Mouse (Mus musculus): Measurements from ENCODE around the gene Tenm3. TPM values are rescaled to one million over a fixed set of nuclear protein-coding genes. Genes with fewer than 3 reads are reported as not detected.

Tenm3 gene
- total and polyA plus RNA-seq, 3 experiments, result 0.03 to 0.08 (median 0.07) TPM

- DNase-seq (ENCODE audit: extremely low read depth), result no peak
- TF ChIP-seq CHD1 (IDR thresholded peaks at IDR 0.05; ENCODE audit: low read depth, low read length) (no peak), MEF2A (IDR thresholded peaks at IDR 0.05; ENCODE audit: borderline replicate concordance, low read depth, low read length) (no peak), MAX (IDR thresholded peaks at IDR 0.05; ENCODE audit: low read length) (no peak)
- H3K36me3 ChIP-seq (replicated peaks in 1 of 2; ENCODE audit: control insufficient read depth in 1 of 2, insufficient read depth in 1 of 2, low read length in 1 of 2), result no peaks in the 10 kb centered on the region
- no peaks in the 10 kb centered on the region for H3K4me1 ChIP-seq (ENCODE audit: control insufficient read depth in 1 of 2, insufficient read depth in 2 of 2)
- H3K9me3 ChIP-seq (replicated peaks; ENCODE audit: low read length), result peaks cover 69% of the 10 kb centered on the region
- no peak overlapping the region for H3K27ac ChIP-seq (ENCODE audit: insufficient read depth, low read depth)
- no peak overlapping the region for H3K4me2 ChIP-seq (ENCODE audit: insufficient read depth, low read depth, poor library complexity, severe bottlenecking)
- in situ Hi-C loops (cut with MboI; ENCODE audit: low pct_ligation_motif_present, low pct_unique_long_range_greater_than_20kb, low sequenced_read_pairs), result no loop called here
- no peak overlapping the region for H3K4me3 ChIP-seq (replicated peaks in 1 of 3; ENCODE audit: low read depth in 2 of 3, low read length in 2 of 3, poor library complexity in 1 of 3)
- no peaks in the 10 kb centered on the region for H3K27me3 ChIP-seq (replicated peaks)
- no peak overlapping the region for H3K9ac ChIP-seq (ENCODE audit: insufficient read depth, low read depth)
- dilution Hi-C loops (cut with MboI; ENCODE audit: extremely low pct_ligation_motif_present, extremely low pct_unique_long_range_greater_than_20kb, low sequenced_read_pairs), result no loop called here
- H3K79me2 ChIP-seq (replicated peaks; ENCODE audit: control insufficient read depth, extremely low read depth, insufficient read depth, poor library complexity, severe bottlenecking), result no peaks in the 10 kb centered on the region
Measured at GRCm38 (mm10) chr8:48733731-48734130, 110.0 kb downstream of the Tenm3 start.

- Histone ChIP-seq H3K4me2 (ENCODE audit: insufficient read depth, low read depth, poor library complexity, severe bottlenecking) (no peak overlapping the region), H3K27me3 (replicated peaks) (no peaks in the 10 kb centered on the region), H3K27ac (ENCODE audit: insufficient read depth, low read depth) (no peak overlapping the region), H3K36me3 (replicated peaks in 1 of 2; ENCODE audit: control insufficient read depth in 1 of 2, insufficient read depth in 1 of 2, low read length in 1 of 2) (no peaks in the 10 kb centered on the region), H3K9me3 (replicated peaks; ENCODE audit: low read length) (peaks cover 70% of the 10 kb centered on the region), H3K4me3 (replicated peaks in 1 of 3; ENCODE audit: low read depth in 2 of 3, low read length in 2 of 3, poor library complexity in 1 of 3) (no peak overlapping the region), H3K4me1 (ENCODE audit: control insufficient read depth in 1 of 2, insufficient read depth in 2 of 2) (no peaks in the 10 kb centered on the region), H3K79me2 (replicated peaks; ENCODE audit: control insufficient read depth, extremely low read depth, insufficient read depth, poor library complexity, severe bottlenecking) (no peaks in the 10 kb centered on the region), H3K9ac (ENCODE audit: insufficient read depth, low read depth) (no peak overlapping the region)
- TF ChIP-seq POLR2A (IDR thresholded peaks at IDR 0.05; ENCODE audit: low read depth, low read length) (no peak), CHD1 (IDR thresholded peaks at IDR 0.05; ENCODE audit: low read depth, low read length) (no peak), USF1 (IDR thresholded peaks at IDR 0.05; ENCODE audit: low read depth, low read length) (no peak), KAT2A (IDR thresholded peaks at IDR 0.05; ENCODE audit: insufficient replicate concordance, low read length) (no peak), MYC (IDR thresholded peaks at IDR 0.05; ENCODE audit: low read depth, low read length) (no peak), ZMIZ1 (IDR thresholded peaks at IDR 0.05; ENCODE audit: low read depth, low read length) (no peak), SMC3 (IDR thresholded peaks at IDR 0.05; ENCODE audit: low read depth, low read length) (no peak), USF2 (conservative IDR thresholded peaks at IDR 0.05; ENCODE audit: low read depth, low read length) (no peak), TBP (conservative IDR thresholded peaks at IDR 0.05; ENCODE audit: low read depth, low read length) (no peak), CHD2 (IDR thresholded peaks at IDR 0.05; ENCODE audit: low read length) (no peak), GABPA (IDR thresholded peaks at IDR 0.05; ENCODE audit: insufficient replicate concordance, low read depth, low read length) (no peak), ZNF384 (IDR thresholded peaks at IDR 0.05; ENCODE audit: low read depth, low read length) (no peak), ELF1 (IDR thresholded peaks at IDR 0.05; ENCODE audit: low read depth, low read length) (no peak)
- no peak for DNase-seq (ENCODE audit: extremely low read depth)
- in situ Hi-C loops (cut with MboI; ENCODE audit: low pct_ligation_motif_present, low pct_unique_long_range_greater_than_20kb, low sequenced_read_pairs) (no loop called here), dilution Hi-C loops (cut with MboI; ENCODE audit: extremely low pct_ligation_motif_present, extremely low pct_unique_long_range_greater_than_20kb, low sequenced_read_pairs) (no loop called here)
Measured at GRCm38 (mm10) chr8:48733057-48733456, 110.7 kb downstream of the Tenm3 start.

GRCm38 (mm10) chr8:48730701-48731100 lies 113.0 kb downstream of the Tenm3 start:
- H3K79me2 ChIP-seq (replicated peaks; ENCODE audit: control insufficient read depth, extremely low read depth, insufficient read depth, poor library complexity, severe bottlenecking), result no peaks in the 10 kb centered on the region
- no peak for DNase-seq (ENCODE audit: extremely low read depth)
- in situ Hi-C loops (cut with MboI; ENCODE audit: low pct_ligation_motif_present, low pct_unique_long_range_greater_than_20kb, low sequenced_read_pairs), result no loop called here

More at GRCm38 (mm10) chr8:48730701-48731100, 113.0 kb downstream of the Tenm3 start:
- peaks cover 71% of the 10 kb centered on the region for H3K9me3 ChIP-seq (replicated peaks; ENCODE audit: low read length)
- H3K27me3 ChIP-seq (replicated peaks), result no peaks in the 10 kb centered on the region
- H3K4me1 ChIP-seq (ENCODE audit: control insufficient read depth in 1 of 2, insufficient read depth in 2 of 2), result no peaks in the 10 kb centered on the region
- TF ChIP-seq EP300 (IDR thresholded peaks at IDR 0.05; ENCODE audit: low read length) (no peak), IRF4 (IDR thresholded peaks at IDR 0.05; ENCODE audit: low read depth, low read length) (no peak), CHD2 (IDR thresholded peaks at IDR 0.05; ENCODE audit: low read length) (no peak), E2F4 (IDR thresholded peaks at IDR 0.05; ENCODE audit: insufficient replicate concordance, low read depth, low read length) (no peak), POLR2AphosphoS2 (IDR thresholded peaks at IDR 0.05; ENCODE audit: low read depth, low read length) (no peak), RCOR1 (conservative IDR thresholded peaks at IDR 0.05; ENCODE audit: low read depth, low read length) (no peak), MAZ (IDR thresholded peaks at IDR 0.05; ENCODE audit: low read depth, low read length) (no peak), CTCF (conservative IDR thresholded peaks at IDR 0.05 in 1 of 2, IDR thresholded peaks at IDR 0.05 in 1 of 2; ENCODE audit: low read depth in 2 of 2, low read length in 2 of 2) (no peak), HCFC1 (IDR thresholded peaks at IDR 0.05; ENCODE audit: low read depth, low read length) (no peak), KAT2A (IDR thresholded peaks at IDR 0.05; ENCODE audit: insufficient replicate concordance, low read length) (no peak), RAD21 (IDR thresholded peaks at IDR 0.05; ENCODE audit: low read depth, low read length) (no peak), MEF2A (IDR thresholded peaks at IDR 0.05; ENCODE audit: borderline replicate concordance, low read depth, low read length) (no peak), UBTF (IDR thresholded peaks at IDR 0.05; ENCODE audit: low read depth, low read length) (no peak)
- dilution Hi-C loops (cut with MboI; ENCODE audit: extremely low pct_ligation_motif_present, extremely low pct_unique_long_range_greater_than_20kb, low sequenced_read_pairs), result no loop called here
- no peak overlapping the region for H3K4me3 ChIP-seq (replicated peaks in 1 of 3; ENCODE audit: low read depth in 2 of 3, low read length in 2 of 3, poor library complexity in 1 of 3)
- no peaks in the 10 kb centered on the region for H3K36me3 ChIP-seq (replicated peaks in 1 of 2; ENCODE audit: control insufficient read depth in 1 of 2, insufficient read depth in 1 of 2, low read length in 1 of 2)
- no peak overlapping the region for H3K9ac ChIP-seq (ENCODE audit: insufficient read depth, low read depth)
- no peak overlapping the region for H3K4me2 ChIP-seq (ENCODE audit: insufficient read depth, low read depth, poor library complexity, severe bottlenecking)
- H3K27ac ChIP-seq (ENCODE audit: insufficient read depth, low read depth), result no peak overlapping the region

Data from CH12.LX (cell line).